Mouse (Mus musculus): ENCODE results near the gene Ddx54. TPM values are rescaled to one million over a fixed set of nuclear protein-coding genes. Genes with fewer than 3 reads are reported as not detected.

The Ddx54 gene
- polyA plus RNA-seq, 1 experiment from 2014 or later = 26.9 TPM

GRCm38 (mm10) chr5:120649938-120650337 is 37.4 kb downstream of the Ddx54 start:
- no peak overlapping the region for H3K4me2 ChIP-seq (ENCODE audit: low read length)
- H3K36me3 ChIP-seq (ENCODE audit: control insufficient read depth, insufficient read depth, low read length) = no peaks in the 10 kb centered on the region
- 23% methylated on average over 13 of the region's 13 CpGs for WGBS
- no peak overlapping the region for H3K9ac ChIP-seq (ENCODE audit: low read length)
- ATAC-seq (no peak), DNase-seq (ENCODE audit: low spot score) (no peak)
- H3K27ac ChIP-seq (ENCODE audit: low read depth, low read length) = no peak overlapping the region
- peaks cover 19% of the 10 kb centered on the region for H3K27me3 ChIP-seq (replicated peaks; ENCODE audit: control insufficient read depth, insufficient read depth, low read length)
- no peak overlapping the region for H3K4me3 ChIP-seq (ENCODE audit: low read depth, low read length)
- no peaks in the 10 kb centered on the region for H3K9me3 ChIP-seq (replicated peaks; ENCODE audit: control insufficient read depth, low read length)
- peaks cover 10% of the 10 kb centered on the region; the same call in 1 of the 2 replicates for H3K4me1 ChIP-seq (ENCODE audit: control insufficient read depth, insufficient read depth, low read length)

- Histone ChIP-seq H3K4me3 (ENCODE audit: low read depth, low read length) (no peak overlapping the region), H3K27me3 (replicated peaks; ENCODE audit: control insufficient read depth, insufficient read depth, low read length) (peaks cover 19% of the 10 kb centered on the region), H3K27ac (ENCODE audit: low read depth, low read length) (no peak overlapping the region), H3K4me2 (ENCODE audit: low read length) (no peak overlapping the region), H3K36me3 (ENCODE audit: control insufficient read depth, insufficient read depth, low read length) (no peaks in the 10 kb centered on the region), H3K9ac (ENCODE audit: low read length) (no peak overlapping the region), H3K9me3 (replicated peaks; ENCODE audit: control insufficient read depth, low read length) (no peaks in the 10 kb centered on the region), H3K4me1 (ENCODE audit: control insufficient read depth, insufficient read depth, low read length) (peaks cover 10% of the 10 kb centered on the region; the same call in 1 of the 2 replicates)
- 90% methylated on average over 5 of the region's 5 CpGs for WGBS
- ATAC-seq (no peak), DNase-seq (ENCODE audit: low spot score) (no peak)
Measured at GRCm38 (mm10) chr5:120651230-120651629, 38.7 kb downstream of the Ddx54 start.

- no peak for DNase-seq (ENCODE audit: low spot score)
- Histone ChIP-seq H3K27ac (ENCODE audit: low read depth, low read length) (peak overlapping the region; percentile 39; the same call in 1 of the 2 replicates), H3K4me3 (ENCODE audit: low read depth, low read length) (no peak overlapping the region), H3K9me3 (replicated peaks; ENCODE audit: control insufficient read depth, low read length) (no peaks in the 10 kb centered on the region), H3K4me2 (ENCODE audit: low read length) (no peak overlapping the region), H3K36me3 (ENCODE audit: control insufficient read depth, insufficient read depth, low read length) (no peaks in the 10 kb centered on the region), H3K27me3 (replicated peaks; ENCODE audit: control insufficient read depth, insufficient read depth, low read length) (peaks cover 15% of the 10 kb centered on the region), H3K9ac (ENCODE audit: low read length) (no peak overlapping the region), H3K4me1 (ENCODE audit: control insufficient read depth, insufficient read depth, low read length) (peaks cover 10% of the 10 kb centered on the region; the same call in 1 of the 2 replicates)
- no peak for ATAC-seq
- 79% methylated on average over 28 of the region's 28 CpGs for WGBS
Measured at GRCm38 (mm10) chr5:120652915-120653701, 40.6 kb downstream of the Ddx54 start.

- H3K36me3 ChIP-seq (ENCODE audit: control insufficient read depth, insufficient read depth, low read length) = no peaks in the 10 kb centered on the region
- no peaks in the 10 kb centered on the region for H3K9me3 ChIP-seq (replicated peaks; ENCODE audit: control insufficient read depth, low read length)
- H3K4me3 ChIP-seq (ENCODE audit: low read depth, low read length) = no peak overlapping the region
- DNase-seq (ENCODE audit: low spot score) (no peak), ATAC-seq (no peak)
- H3K27ac ChIP-seq (ENCODE audit: low read depth, low read length) = peak overlapping the region; percentile 39; the same call in 1 of the 2 replicates
- no peak overlapping the region for H3K4me2 ChIP-seq (ENCODE audit: low read length)
- no peak overlapping the region for H3K9ac ChIP-seq (ENCODE audit: low read length)
- H3K27me3 ChIP-seq (replicated peaks; ENCODE audit: control insufficient read depth, insufficient read depth, low read length) = peaks cover 13% of the 10 kb centered on the region
- 89% methylated on average over 2 of the region's 2 CpGs for WGBS
- H3K4me1 ChIP-seq (ENCODE audit: control insufficient read depth, insufficient read depth, low read length) = peaks cover 4% of the 10 kb centered on the region; the same call in 1 of the 2 replicates
Measured at GRCm38 (mm10) chr5:120653873-120654272, 41.3 kb downstream of the Ddx54 start.

GRCm38 (mm10) chr5:120656281-120656751 is 43.8 kb downstream of the Ddx54 start:
- H3K9ac ChIP-seq (ENCODE audit: low read length) = no peak overlapping the region
- 70% methylated on average over 12 of the region's 12 CpGs for WGBS
- H3K9me3 ChIP-seq (replicated peaks; ENCODE audit: control insufficient read depth, low read length) = no peaks in the 10 kb centered on the region
- DNase-seq (ENCODE audit: low spot score) = peak; percentile 75
- peak; percentile 63; the same call in 1 of the 2 replicates for ATAC-seq
- no peaks in the 10 kb centered on the region for H3K27me3 ChIP-seq (replicated peaks; ENCODE audit: control insufficient read depth, insufficient read depth, low read length)
- peak overlapping the region; percentile 33; the same call in 1 of the 2 replicates for H3K27ac ChIP-seq (ENCODE audit: low read depth, low read length)
- no peak overlapping the region for H3K4me2 ChIP-seq (ENCODE audit: low read length)
- H3K36me3 ChIP-seq (ENCODE audit: control insufficient read depth, insufficient read depth, low read length) = no peaks in the 10 kb centered on the region
- H3K4me3 ChIP-seq (ENCODE audit: low read depth, low read length) = no peak overlapping the region
- H3K4me1 ChIP-seq (ENCODE audit: control insufficient read depth, insufficient read depth, low read length) = no peaks in the 10 kb centered on the region

- Histone ChIP-seq H3K9ac (ENCODE audit: low read length) (no peak overlapping the region; the same call in 1 of the 2 replicates), H3K36me3 (ENCODE audit: control insufficient read depth, insufficient read depth, low read length) (no peaks in the 10 kb centered on the region), H3K27me3 (replicated peaks; ENCODE audit: control insufficient read depth, insufficient read depth, low read length) (no peaks in the 10 kb centered on the region), H3K4me1 (ENCODE audit: control insufficient read depth, insufficient read depth, low read length) (no peaks in the 10 kb centered on the region), H3K4me3 (ENCODE audit: low read depth, low read length) (no peak overlapping the region), H3K4me2 (ENCODE audit: low read length) (no peak overlapping the region), H3K27ac (ENCODE audit: low read depth, low read length) (peak overlapping the region; percentile 35; the same call in 1 of the 2 replicates), H3K9me3 (replicated peaks; ENCODE audit: control insufficient read depth, low read length) (no peaks in the 10 kb centered on the region)
- ATAC-seq (peak; percentile 46; the same call in 1 of the 2 replicates), DNase-seq (ENCODE audit: low spot score) (peak; percentile 77)
- WGBS = 30% methylated on average over 5 of the region's 5 CpGs
Measured at GRCm38 (mm10) chr5:120660816-120661215, 48.3 kb downstream of the Ddx54 start.

GRCm38 (mm10) chr5:120664888-120665287 is 52.3 kb downstream of the Ddx54 start:
- Histone ChIP-seq H3K9me3 (replicated peaks; ENCODE audit: control insufficient read depth, low read length) (no peaks in the 10 kb centered on the region), H3K9ac (ENCODE audit: low read length) (no peak overlapping the region), H3K27ac (ENCODE audit: low read depth, low read length) (no peak overlapping the region), H3K4me1 (ENCODE audit: control insufficient read depth, insufficient read depth, low read length) (no peaks in the 10 kb centered on the region), H3K4me2 (ENCODE audit: low read length) (no peak overlapping the region), H3K27me3 (replicated peaks; ENCODE audit: control insufficient read depth, insufficient read depth, low read length) (no peaks in the 10 kb centered on the region), H3K4me3 (ENCODE audit: low read depth, low read length) (no peak overlapping the region), H3K36me3 (ENCODE audit: control insufficient read depth, insufficient read depth, low read length) (no peaks in the 10 kb centered on the region)
- DNase-seq (ENCODE audit: low spot score) (no peak), ATAC-seq (no peak)
- WGBS = 48% methylated on average over 2 of the region's 2 CpGs

GRCm38 (mm10) chr5:120668761-120669160 is 56.2 kb downstream of the Ddx54 start:
- DNase-seq (ENCODE audit: low spot score) = no peak
- ATAC-seq = no peak
- H3K4me3 ChIP-seq (ENCODE audit: low read depth, low read length) = no peak overlapping the region
- no peaks in the 10 kb centered on the region for H3K27me3 ChIP-seq (replicated peaks; ENCODE audit: control insufficient read depth, insufficient read depth, low read length)
- H3K27ac ChIP-seq (ENCODE audit: low read depth, low read length) = no peak overlapping the region
- H3K4me1 ChIP-seq (ENCODE audit: control insufficient read depth, insufficient read depth, low read length) = no peaks in the 10 kb centered on the region
- no peaks in the 10 kb centered on the region for H3K36me3 ChIP-seq (ENCODE audit: control insufficient read depth, insufficient read depth, low read length)
- H3K9me3 ChIP-seq (replicated peaks; ENCODE audit: control insufficient read depth, low read length) = no peaks in the 10 kb centered on the region
- WGBS = 68% methylated on average over 7 of the region's 7 CpGs
- H3K4me2 ChIP-seq (ENCODE audit: low read length) = no peak overlapping the region
- no peak overlapping the region for H3K9ac ChIP-seq (ENCODE audit: low read length)

GRCm38 (mm10) chr5:120670132-120670531 is 57.6 kb downstream of the Ddx54 start:
- 89% methylated on average over 7 of the region's 7 CpGs for WGBS

More at GRCm38 (mm10) chr5:120670132-120670531, 57.6 kb downstream of the Ddx54 start:
- H3K27ac ChIP-seq (ENCODE audit: low read depth, low read length) = no peak overlapping the region
- H3K36me3 ChIP-seq (ENCODE audit: control insufficient read depth, insufficient read depth, low read length) = no peaks in the 10 kb centered on the region
- H3K4me3 ChIP-seq (ENCODE audit: low read depth, low read length) = no peak overlapping the region
- no peak for ATAC-seq
- H3K4me1 ChIP-seq (ENCODE audit: control insufficient read depth, insufficient read depth, low read length) = no peaks in the 10 kb centered on the region
- no peak overlapping the region for H3K4me2 ChIP-seq (ENCODE audit: low read length)
- DNase-seq (ENCODE audit: low spot score) = no peak
- H3K27me3 ChIP-seq (replicated peaks; ENCODE audit: control insufficient read depth, insufficient read depth, low read length) = no peaks in the 10 kb centered on the region
- no peaks in the 10 kb centered on the region for H3K9me3 ChIP-seq (replicated peaks; ENCODE audit: control insufficient read depth, low read length)
- no peak overlapping the region for H3K9ac ChIP-seq (ENCODE audit: low read length)

Data from forebrain, embryonic 14.5 days (tissue).